Mouse (Mus musculus): ENCODE data around the gene Disp3. TPM values are rescaled to one million over a fixed set of nuclear protein-coding genes. Genes with fewer than 3 reads are reported as not detected.

Gene Disp3
- polyA plus RNA-seq, 1 experiment from 2014 or later: 0.12 TPM

DNA sequence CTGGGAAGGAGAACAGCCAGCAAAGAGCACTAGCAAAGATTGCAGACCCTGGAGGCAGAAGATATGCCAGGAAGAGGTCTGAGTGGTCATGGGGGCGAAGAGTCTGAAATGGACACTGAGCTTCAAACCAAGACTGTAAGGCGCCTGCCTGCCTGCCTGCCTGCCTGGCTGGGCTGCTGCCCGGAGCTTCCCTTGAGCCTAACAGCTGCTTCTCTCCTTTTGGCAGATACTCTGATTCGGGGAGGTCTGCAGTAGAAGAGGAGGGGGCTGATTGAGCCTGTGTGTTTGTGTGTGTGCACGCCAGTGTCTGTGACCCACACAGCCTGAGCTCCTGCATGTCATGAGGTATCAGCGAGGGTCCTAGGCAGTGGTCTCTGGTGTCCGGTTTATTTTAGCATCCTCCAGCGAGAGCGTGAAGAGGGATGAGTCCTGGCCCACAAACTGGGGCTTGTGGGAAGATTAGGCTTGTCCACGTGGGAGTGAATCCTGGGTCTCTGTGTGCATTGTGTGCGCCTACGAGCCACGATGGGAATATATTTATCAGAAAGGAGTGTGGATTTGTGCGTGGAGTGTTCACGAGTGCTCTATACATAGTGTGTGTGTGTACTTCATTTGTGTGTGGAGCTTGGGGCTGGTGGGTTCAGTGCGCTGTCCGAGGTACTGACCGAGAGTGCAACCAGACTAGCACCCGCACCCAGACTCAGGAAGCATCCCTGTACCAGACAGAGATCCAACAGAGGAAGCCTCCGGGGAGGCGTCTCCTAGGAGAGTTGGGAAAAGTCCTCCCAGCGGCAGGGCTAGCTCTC, 1.3 kb downstream of the Disp3 start:
- Histone ChIP-seq H3K9ac (replicated peaks; ENCODE audit: low read depth, low read length) (no peak overlapping the region), H3K36me3 (ENCODE audit: control insufficient read depth, insufficient read depth, low read length) (no peaks in the 10 kb centered on the region), H3K4me3 (ENCODE audit: low read depth, low read length) (no peak overlapping the region), H3K27me3 (ENCODE audit: control insufficient read depth, insufficient read depth, low read length) (peaks cover 27% of the 10 kb centered on the region), H3K27ac (ENCODE audit: low read length) (no peak overlapping the region), H3K4me1 (ENCODE audit: control insufficient read depth, insufficient read depth, low read length) (0 out of 2 replicates have a peak, but pooled peaks cover 2% of the 10 kb centered on the region), H3K4me2 (replicated peaks; ENCODE audit: low read depth, low read length) (no peak overlapping the region), H3K9me3 (ENCODE audit: control insufficient read depth, low read depth, low read length) (no peaks in the 10 kb centered on the region)
- no peak for ATAC-seq (ENCODE audit: insufficient number of reproducible peaks, insufficient read depth, low FRiP score, low read depth)
- 15% methylated on average over 22 of the region's 22 CpGs for WGBS

DNA sequence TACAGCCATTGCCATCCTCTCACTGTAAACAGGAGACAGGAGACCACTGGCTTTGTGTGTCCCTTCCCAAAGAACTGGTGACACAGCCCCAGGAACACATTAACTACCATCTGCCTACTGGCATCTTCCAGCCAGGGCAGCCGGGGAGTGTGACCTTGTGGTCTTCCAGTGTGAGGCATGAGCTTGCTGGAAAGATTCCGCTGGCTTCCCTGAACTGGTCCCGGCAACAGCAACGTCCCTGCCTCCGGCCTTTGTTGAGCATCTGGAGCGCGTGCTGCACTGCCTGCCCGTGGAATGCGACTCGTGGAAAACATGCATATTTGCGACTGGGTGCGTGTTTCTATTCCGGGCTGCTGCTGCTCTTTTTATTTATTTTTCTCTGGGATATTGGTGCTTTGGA, 3.5 kb downstream of the Disp3 start:
- Histone ChIP-seq H3K4me2 (replicated peaks; ENCODE audit: low read depth, low read length) (no peak overlapping the region), H3K9me3 (ENCODE audit: control insufficient read depth, low read depth, low read length) (no peaks in the 10 kb centered on the region), H3K9ac (replicated peaks; ENCODE audit: low read depth, low read length) (no peak overlapping the region), H3K27ac (ENCODE audit: low read length) (no peak overlapping the region), H3K4me3 (ENCODE audit: low read depth, low read length) (no peak overlapping the region), H3K36me3 (ENCODE audit: control insufficient read depth, insufficient read depth, low read length) (no peaks in the 10 kb centered on the region), H3K4me1 (ENCODE audit: control insufficient read depth, insufficient read depth, low read length) (0 out of 2 replicates have a peak, but pooled peaks cover 2% of the 10 kb centered on the region), H3K27me3 (ENCODE audit: control insufficient read depth, insufficient read depth, low read length) (peaks cover 27% of the 10 kb centered on the region)
- whole genome bisulfite sequencing: 58% methylated on average over 13 of the region's 13 CpGs
- no peak for ATAC-seq (ENCODE audit: insufficient number of reproducible peaks, insufficient read depth, low FRiP score, low read depth)

- no peaks in the 10 kb centered on the region for H3K4me1 ChIP-seq (ENCODE audit: control insufficient read depth, insufficient read depth, low read length)
- ATAC-seq (ENCODE audit: insufficient number of reproducible peaks, insufficient read depth, low FRiP score, low read depth): no peak
- no peaks in the 10 kb centered on the region for H3K9me3 ChIP-seq (ENCODE audit: control insufficient read depth, low read depth, low read length)
- H3K9ac ChIP-seq (replicated peaks; ENCODE audit: low read depth, low read length): no peak overlapping the region
- no peak overlapping the region for H3K4me3 ChIP-seq (ENCODE audit: low read depth, low read length)
- peaks cover 11% of the 10 kb centered on the region for H3K27me3 ChIP-seq (ENCODE audit: control insufficient read depth, insufficient read depth, low read length)
- H3K36me3 ChIP-seq (ENCODE audit: control insufficient read depth, insufficient read depth, low read length): no peaks in the 10 kb centered on the region
- H3K27ac ChIP-seq (ENCODE audit: low read length): no peak overlapping the region
- H3K4me2 ChIP-seq (replicated peaks; ENCODE audit: low read depth, low read length): no peak overlapping the region
- WGBS: 15% methylated on average over 4 of the region's 4 CpGs
Observed at GRCm38 (mm10) chr4:148276816-148277491, 10.8 kb downstream of the Disp3 start.

DNA sequence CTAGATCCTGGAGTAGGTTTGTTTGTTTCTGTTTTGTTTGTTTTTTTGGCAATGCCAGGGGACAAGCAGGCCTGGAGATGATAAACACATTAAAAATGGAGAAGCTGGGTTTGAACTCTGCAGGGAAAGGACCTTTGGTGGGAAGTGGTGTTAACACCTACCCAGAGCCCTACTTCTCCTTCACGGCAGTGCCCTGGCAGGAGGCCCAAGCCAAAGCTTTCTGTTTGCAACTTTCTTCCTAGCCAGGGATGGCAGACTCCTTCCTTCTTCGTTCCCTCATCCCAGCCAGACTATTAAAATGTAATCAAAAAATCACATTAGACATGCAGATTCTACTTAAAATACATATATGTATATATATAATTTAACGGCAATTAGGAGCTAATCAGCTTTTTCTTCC, 13.1 kb downstream of the Disp3 start:
- Histone ChIP-seq H3K36me3 (ENCODE audit: control insufficient read depth, insufficient read depth, low read length) (no peaks in the 10 kb centered on the region), H3K27ac (ENCODE audit: low read length) (no peak overlapping the region), H3K9me3 (ENCODE audit: control insufficient read depth, low read depth, low read length) (no peaks in the 10 kb centered on the region), H3K4me2 (replicated peaks; ENCODE audit: low read depth, low read length) (no peak overlapping the region), H3K27me3 (ENCODE audit: control insufficient read depth, insufficient read depth, low read length) (peaks cover 22% of the 10 kb centered on the region), H3K4me3 (ENCODE audit: low read depth, low read length) (no peak overlapping the region), H3K9ac (replicated peaks; ENCODE audit: low read depth, low read length) (no peak overlapping the region), H3K4me1 (ENCODE audit: control insufficient read depth, insufficient read depth, low read length) (no peaks in the 10 kb centered on the region)
- no peak for ATAC-seq (ENCODE audit: insufficient number of reproducible peaks, insufficient read depth, low FRiP score, low read depth)
- WGBS: 60% methylated on average over 3 of the region's 3 CpGs

DNA sequence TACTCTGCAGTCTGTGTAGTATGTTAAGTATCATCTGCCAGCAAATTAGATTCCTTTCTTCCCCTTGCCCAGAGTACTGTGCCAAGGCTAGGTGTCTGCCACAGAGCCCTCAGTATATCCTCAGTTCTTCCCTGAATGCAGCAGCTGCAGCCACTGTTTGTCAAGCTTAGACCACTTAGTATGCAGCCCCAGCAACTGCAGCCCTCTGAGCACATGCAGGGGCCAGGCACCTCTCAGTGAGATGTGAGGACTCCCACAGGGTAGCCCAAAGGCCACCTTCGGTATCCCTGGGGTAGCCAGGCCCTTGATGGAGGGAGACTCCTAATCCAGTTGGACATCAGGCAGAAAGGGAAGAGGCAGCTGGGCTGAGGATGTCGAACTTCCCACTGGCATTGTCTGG, 14.5 kb downstream of the Disp3 start:
- Histone ChIP-seq H3K36me3 (ENCODE audit: control insufficient read depth, insufficient read depth, low read length) (no peaks in the 10 kb centered on the region), H3K27ac (ENCODE audit: low read length) (no peak overlapping the region), H3K9ac (replicated peaks; ENCODE audit: low read depth, low read length) (no peak overlapping the region), H3K4me1 (ENCODE audit: control insufficient read depth, insufficient read depth, low read length) (no peaks in the 10 kb centered on the region), H3K9me3 (ENCODE audit: control insufficient read depth, low read depth, low read length) (no peaks in the 10 kb centered on the region), H3K27me3 (ENCODE audit: control insufficient read depth, insufficient read depth, low read length) (peaks cover 22% of the 10 kb centered on the region), H3K4me2 (replicated peaks; ENCODE audit: low read depth, low read length) (no peak overlapping the region), H3K4me3 (ENCODE audit: low read depth, low read length) (no peak overlapping the region)
- ATAC-seq (ENCODE audit: insufficient number of reproducible peaks, insufficient read depth, low FRiP score, low read depth): no peak
- 9% methylated on average over 2 of the region's 2 CpGs for WGBS

GRCm38 (mm10) chr4:148271656-148272055, 16.1 kb downstream of the Disp3 start:
- no peak overlapping the region for H3K4me3 ChIP-seq (ENCODE audit: low read depth, low read length)
- no peak overlapping the region for H3K4me2 ChIP-seq (replicated peaks; ENCODE audit: low read depth, low read length)
- H3K27ac ChIP-seq (ENCODE audit: low read length): no peak overlapping the region
- no peak overlapping the region for H3K9ac ChIP-seq (replicated peaks; ENCODE audit: low read depth, low read length)
- no peaks in the 10 kb centered on the region for H3K36me3 ChIP-seq (ENCODE audit: control insufficient read depth, insufficient read depth, low read length)
- H3K9me3 ChIP-seq (ENCODE audit: control insufficient read depth, low read depth, low read length): no peaks in the 10 kb centered on the region
- no peak for ATAC-seq (ENCODE audit: insufficient number of reproducible peaks, insufficient read depth, low FRiP score, low read depth)
- peaks cover 22% of the 10 kb centered on the region for H3K27me3 ChIP-seq (ENCODE audit: control insufficient read depth, insufficient read depth, low read length)
- H3K4me1 ChIP-seq (ENCODE audit: control insufficient read depth, insufficient read depth, low read length): no peaks in the 10 kb centered on the region
- 4% methylated on average over 39 of the region's 39 CpGs for WGBS

- Histone ChIP-seq H3K9me3 (ENCODE audit: control insufficient read depth, low read depth, low read length) (no peaks in the 10 kb centered on the region), H3K36me3 (ENCODE audit: control insufficient read depth, insufficient read depth, low read length) (no peaks in the 10 kb centered on the region), H3K27ac (ENCODE audit: low read length) (no peak overlapping the region), H3K4me1 (ENCODE audit: control insufficient read depth, insufficient read depth, low read length) (no peaks in the 10 kb centered on the region), H3K4me3 (ENCODE audit: low read depth, low read length) (no peak overlapping the region), H3K9ac (replicated peaks; ENCODE audit: low read depth, low read length) (no peak overlapping the region), H3K27me3 (ENCODE audit: control insufficient read depth, insufficient read depth, low read length) (peaks cover 12% of the 10 kb centered on the region), H3K4me2 (replicated peaks; ENCODE audit: low read depth, low read length) (no peak overlapping the region)
- ATAC-seq (ENCODE audit: insufficient number of reproducible peaks, insufficient read depth, low FRiP score, low read depth): no peak
- WGBS: 81% methylated on average over 6 of the region's 6 CpGs
Observed at GRCm38 (mm10) chr4:148266973-148267507, 20.7 kb downstream of the Disp3 start.

GRCm38 (mm10) chr4:148259941-148260340, 27.8 kb downstream of the Disp3 start:
- Histone ChIP-seq H3K27me3 (ENCODE audit: control insufficient read depth, insufficient read depth, low read length) (no peaks in the 10 kb centered on the region), H3K9me3 (ENCODE audit: control insufficient read depth, low read depth, low read length) (no peaks in the 10 kb centered on the region), H3K36me3 (ENCODE audit: control insufficient read depth, insufficient read depth, low read length) (no peaks in the 10 kb centered on the region), H3K4me2 (replicated peaks; ENCODE audit: low read depth, low read length) (no peak overlapping the region), H3K4me3 (ENCODE audit: low read depth, low read length) (no peak overlapping the region), H3K9ac (replicated peaks; ENCODE audit: low read depth, low read length) (no peak overlapping the region), H3K4me1 (ENCODE audit: control insufficient read depth, insufficient read depth, low read length) (no peaks in the 10 kb centered on the region), H3K27ac (ENCODE audit: low read length) (no peak overlapping the region)
- 87% methylated on average over 4 of the region's 4 CpGs for WGBS
- ATAC-seq (ENCODE audit: insufficient number of reproducible peaks, insufficient read depth, low FRiP score, low read depth): no peak
